Mouse (Mus musculus): Measurements from ENCODE around the gene Plcxd2.

The Plcxd2 gene

GRCm38 (mm10) chr16:45986236-45986635, 23.8 kb downstream of the Plcxd2 start:
- no peak for DNase-seq (ENCODE audit: low read depth, low spot score)

- no peak for DNase-seq (ENCODE audit: low read depth, low spot score)
Observed at GRCm38 (mm10) chr16:45984610-45985606, 25.1 kb downstream of the Plcxd2 start.

- no peak for DNase-seq (ENCODE audit: low read depth, low spot score)
Observed at GRCm38 (mm10) chr16:45976251-45976650, 33.8 kb downstream of the Plcxd2 start.

DNA sequence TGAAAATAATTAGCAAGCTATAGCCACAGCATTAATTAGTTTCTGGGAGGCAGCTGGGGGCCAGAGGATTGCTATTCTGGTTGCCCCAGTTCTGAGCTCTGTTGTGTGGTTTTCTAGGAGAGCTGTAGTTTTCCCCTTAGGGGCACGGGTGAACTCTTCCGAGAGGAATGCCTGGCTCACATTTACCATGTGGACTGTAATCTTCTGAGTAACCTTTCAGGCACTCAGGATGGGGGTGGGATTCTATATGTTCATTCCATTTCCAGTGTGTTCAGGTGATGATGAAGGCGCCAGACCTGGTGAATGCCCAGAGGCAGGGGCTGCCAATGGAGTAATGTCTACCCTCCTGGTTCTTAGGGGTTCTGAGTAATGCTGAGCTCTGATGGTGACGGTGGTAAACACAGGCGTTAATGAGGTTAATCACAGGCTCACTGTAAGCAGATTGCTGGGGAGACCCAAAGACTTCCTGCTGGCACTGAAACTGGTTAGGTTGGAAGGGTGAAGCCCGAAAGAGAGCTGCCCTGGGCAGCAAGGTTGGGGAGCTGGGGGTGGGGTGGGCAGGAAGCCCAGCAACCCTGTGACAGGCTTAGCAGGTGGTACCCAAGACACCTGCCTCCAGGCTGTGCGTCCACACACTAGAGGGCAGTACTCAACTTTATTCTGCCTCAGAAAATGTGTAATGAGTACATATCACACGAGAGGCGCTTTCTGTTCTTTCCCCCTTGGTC, 35.9 kb downstream of the Plcxd2 start:
- DNase-seq (ENCODE audit: low read depth, low spot score): no peak

- no peak for DNase-seq (ENCODE audit: low read depth, low spot score)
Observed at GRCm38 (mm10) chr16:45970187-45970586, 39.8 kb downstream of the Plcxd2 start.

DNA sequence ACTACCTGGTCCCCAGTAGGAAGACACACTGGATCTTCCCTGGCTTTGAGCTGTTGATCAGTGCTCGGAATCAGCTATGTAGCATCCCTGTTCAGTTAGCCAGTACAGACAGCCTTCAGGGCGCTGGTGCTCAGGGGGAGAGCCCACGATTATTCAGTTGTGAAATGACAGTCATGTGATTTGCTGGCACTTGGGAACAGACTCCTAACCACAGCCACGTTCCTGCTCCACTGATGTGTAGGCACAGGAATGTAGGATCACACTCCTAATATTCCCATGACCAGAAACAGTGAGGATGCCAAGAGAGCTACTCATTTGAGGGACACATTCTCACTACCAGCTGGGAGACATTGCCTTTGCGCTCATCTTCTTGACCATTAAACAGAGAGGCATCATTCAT, 41.3 kb downstream of the Plcxd2 start:
- DNase-seq (ENCODE audit: low read depth, low spot score): no peak

GRCm38 (mm10) chr16:45967471-45967870, 42.5 kb downstream of the Plcxd2 start:
- peak; percentile 37 for DNase-seq (ENCODE audit: low read depth, low spot score)

DNA sequence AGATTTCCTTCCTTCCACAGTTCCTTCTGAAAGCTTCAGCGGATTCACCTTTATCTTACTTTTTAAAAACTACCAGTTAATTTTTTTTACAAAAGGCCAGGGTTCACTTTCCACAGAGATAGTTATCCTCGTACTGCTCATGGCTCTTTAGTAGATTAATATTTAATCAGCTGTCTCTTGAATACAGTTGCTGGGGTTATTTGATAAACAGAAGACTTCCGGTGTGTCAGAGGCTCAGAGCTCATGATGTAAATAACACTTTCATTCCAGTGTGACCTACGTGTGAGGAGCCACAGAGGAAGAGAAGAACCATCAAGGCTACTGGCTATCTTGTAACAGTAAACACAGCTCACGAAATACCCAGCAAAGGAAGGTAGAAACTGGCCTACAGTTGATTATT, 43.4 kb downstream of the Plcxd2 start:
- DNase-seq (ENCODE audit: low read depth, low spot score): no peak

DNA sequence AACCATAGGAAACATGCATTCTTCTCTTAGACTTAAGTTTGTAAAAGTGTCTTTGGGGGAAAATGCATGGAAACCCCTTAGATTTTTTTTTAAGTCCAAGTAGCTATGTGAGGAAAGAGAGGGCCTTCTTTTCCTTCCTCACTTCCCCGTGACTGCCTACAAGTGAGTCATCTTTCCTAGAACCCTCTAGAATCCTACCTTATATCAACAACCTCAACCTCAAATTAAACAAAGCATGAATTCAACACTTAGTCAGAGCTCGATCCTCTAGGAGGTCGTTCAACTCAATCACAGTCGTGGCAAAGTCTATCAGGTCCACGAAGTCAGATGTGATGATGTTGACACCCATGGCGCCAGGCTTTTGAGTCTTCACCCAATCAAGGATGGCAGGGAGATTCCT, 45.2 kb downstream of the Plcxd2 start:
- DNase-seq (ENCODE audit: low read depth, low spot score): no peak

DNA sequence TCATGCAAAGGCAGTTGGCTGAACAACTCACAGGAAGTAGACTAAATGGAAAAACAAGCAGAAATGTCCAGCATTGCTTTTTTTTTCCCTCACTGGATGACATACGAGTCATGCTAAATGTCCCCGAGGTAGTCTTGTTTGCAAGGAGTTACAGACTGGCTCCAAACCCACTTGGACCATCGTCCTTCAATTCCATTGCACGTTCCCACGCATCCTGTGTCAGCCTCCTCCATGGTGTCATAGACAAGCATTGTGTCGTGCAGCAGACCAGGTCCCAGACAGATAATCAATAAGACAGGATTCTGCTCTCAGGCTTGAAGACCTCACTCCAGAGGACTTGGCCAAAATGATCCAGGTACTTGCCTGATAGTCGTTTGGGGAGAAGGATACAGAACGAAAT, 46.2 kb downstream of the Plcxd2 start:
- DNase-seq (ENCODE audit: low read depth, low spot score): no peak

GRCm38 (mm10) chr16:45963088-45963487, 46.9 kb downstream of the Plcxd2 start:
- DNase-seq (ENCODE audit: low read depth, low spot score): no peak

DNA sequence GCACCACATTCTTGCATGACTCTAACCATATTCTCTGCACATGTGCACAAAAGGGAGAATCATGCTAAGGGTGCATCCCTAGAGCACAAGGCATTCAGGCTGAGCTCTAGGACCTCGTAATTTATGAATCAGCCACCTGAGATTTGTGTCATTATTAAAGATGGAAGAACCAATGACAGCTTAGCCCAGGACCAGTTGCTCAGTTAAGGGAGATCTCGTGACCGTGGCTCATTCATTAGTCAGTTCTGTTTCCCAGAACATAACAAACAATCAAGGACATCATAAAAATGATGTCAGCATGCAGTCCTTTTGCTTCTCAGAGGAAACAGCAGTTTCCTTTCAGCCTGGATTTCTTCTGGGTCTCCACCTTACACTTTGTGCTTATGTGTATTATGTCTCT, 49.0 kb downstream of the Plcxd2 start:
- no peak for DNase-seq (ENCODE audit: low read depth, low spot score)

DNA sequence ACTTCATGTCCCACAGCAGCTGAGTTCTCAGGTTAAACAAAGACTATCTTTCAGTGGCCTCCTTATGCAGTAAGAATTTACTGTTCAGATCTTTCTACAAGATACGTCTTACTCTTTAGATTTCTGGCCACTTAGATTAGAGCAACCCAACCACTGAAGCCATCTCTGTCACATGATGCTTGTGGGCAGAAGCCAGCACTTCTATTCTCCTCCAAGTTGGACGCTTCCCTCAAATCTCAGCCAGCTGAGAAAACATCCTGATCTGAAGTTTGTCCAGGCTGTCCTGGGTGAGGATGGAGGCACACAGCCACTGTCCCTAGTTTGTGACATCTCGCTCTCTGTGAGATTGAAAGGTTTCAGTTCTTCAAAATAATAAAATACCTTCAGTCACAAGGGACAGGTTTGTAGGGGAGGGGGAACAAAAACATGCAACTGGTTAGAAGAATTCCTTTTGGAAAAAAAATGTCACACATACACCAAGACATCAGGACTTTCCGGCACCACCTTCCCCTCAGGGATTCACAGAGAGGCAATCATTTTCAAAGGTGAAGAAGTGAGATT, 53.5 kb downstream of the Plcxd2 start:
- no peak for DNase-seq (ENCODE audit: low read depth, low spot score)

- DNase-seq (ENCODE audit: low read depth, low spot score): no peak
Observed at GRCm38 (mm10) chr16:45953394-45953793, 56.6 kb downstream of the Plcxd2 start, which contains the start of gene Phldb2. Phldb2 (minus strand) TSS chr16:45953598.

GRCm38 (mm10) chr16:45952501-45952900, 57.5 kb downstream of the Plcxd2 start:
- DNase-seq (ENCODE audit: low read depth, low spot score): no peak

DNA sequence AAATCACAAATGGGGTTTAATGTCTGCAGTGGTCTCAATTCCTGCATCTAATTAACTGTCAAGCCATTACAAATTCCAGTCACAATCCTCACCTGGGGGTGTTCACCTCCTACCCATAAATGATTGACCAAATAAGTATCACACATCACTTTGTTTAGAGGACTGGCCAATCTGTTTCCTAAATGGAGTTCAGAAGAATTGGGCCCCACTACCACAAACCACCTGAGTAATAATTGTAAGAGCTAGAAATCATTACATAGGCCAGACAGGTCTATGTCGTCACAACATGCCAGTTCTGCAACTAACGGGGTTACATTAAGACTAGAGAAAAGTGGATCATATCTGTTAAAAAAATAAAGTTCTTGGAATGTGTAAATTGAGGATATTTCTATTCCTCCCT, 58.0 kb downstream of the Plcxd2 start:
- no peak for DNase-seq (ENCODE audit: low read depth, low spot score)

DNA sequence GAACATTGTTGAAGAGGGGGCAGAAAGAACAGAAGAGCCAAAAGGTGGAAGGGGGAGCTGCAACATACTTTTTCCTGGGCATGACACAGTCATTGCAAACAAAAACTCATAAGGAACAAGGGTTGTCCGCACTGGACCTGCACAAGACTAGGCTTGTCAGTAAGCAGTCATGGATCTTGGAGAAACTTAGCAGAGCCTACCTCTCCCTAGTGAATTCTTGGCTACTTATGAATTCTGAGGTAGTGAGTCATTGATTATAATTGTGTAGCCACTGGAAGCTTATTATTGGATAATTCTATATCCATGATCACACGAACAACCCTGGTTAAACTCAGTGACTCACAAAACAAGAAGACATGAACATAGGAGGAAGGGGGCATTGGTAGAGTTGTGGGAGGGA, 63.7 kb downstream of the Plcxd2 start:
- no peak for DNase-seq (ENCODE audit: low read depth, low spot score)

GRCm38 (mm10) chr16:45945649-45946048, 64.4 kb downstream of the Plcxd2 start:
- DNase-seq (ENCODE audit: low read depth, low spot score): no peak

- no peak for DNase-seq (ENCODE audit: low read depth, low spot score)
Observed at GRCm38 (mm10) chr16:45945174-45945631, 64.8 kb downstream of the Plcxd2 start.

DNA sequence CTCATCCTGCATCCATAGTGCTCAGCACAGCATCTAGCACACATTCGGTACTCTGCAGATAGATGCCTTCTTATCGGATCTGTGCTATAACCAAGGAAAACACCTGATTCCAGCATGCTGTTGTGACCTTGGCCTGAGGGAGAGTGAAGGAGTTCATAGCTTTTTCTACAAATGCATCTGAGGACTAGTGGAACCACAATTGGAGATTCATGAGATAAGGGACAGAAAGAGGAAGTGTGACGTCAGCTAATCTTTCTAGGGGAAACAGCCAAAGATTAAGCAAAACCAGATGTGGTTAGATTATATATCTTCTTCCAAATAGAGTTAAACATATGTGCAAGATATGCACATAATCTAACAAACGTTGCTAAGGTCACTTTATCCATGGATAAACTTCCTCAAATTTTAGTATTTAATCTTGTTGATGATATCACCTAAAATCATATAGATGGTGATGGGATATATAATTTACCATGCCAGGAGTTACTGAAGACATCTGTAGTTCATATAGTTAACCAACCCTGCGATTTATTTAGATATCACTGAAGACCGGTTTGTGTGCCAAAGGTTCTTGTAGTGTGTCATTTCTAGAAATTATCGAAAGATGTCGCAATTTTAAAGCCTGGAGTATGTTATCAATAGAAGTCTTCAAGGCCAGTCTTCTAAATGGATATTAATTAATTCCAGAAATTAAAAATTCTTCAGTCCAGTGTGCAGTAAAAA, 67.7 kb downstream of the Plcxd2 start:
- DNase-seq (ENCODE audit: low read depth, low spot score): no peak

DNA sequence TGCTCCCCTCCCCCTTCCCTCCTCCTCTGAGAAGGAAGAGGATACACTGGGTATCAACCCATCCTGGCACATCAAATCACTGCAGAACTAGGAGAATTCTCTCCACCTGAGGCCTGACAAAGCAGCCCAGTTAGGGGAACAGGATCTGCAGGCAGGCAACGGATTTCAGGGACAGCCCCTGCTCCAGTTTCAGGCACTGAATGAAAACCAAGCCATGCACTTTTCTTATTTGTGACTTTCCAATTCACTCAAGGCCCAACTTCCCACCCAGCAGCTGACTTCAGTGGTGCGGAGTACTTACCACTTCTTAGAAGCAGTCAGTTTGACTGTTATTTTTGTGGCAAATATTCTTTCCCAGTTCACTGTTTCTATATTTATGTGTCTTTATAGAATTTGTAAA, 69.3 kb downstream of the Plcxd2 start:
- no peak for DNase-seq (ENCODE audit: low read depth, low spot score)

DNA sequence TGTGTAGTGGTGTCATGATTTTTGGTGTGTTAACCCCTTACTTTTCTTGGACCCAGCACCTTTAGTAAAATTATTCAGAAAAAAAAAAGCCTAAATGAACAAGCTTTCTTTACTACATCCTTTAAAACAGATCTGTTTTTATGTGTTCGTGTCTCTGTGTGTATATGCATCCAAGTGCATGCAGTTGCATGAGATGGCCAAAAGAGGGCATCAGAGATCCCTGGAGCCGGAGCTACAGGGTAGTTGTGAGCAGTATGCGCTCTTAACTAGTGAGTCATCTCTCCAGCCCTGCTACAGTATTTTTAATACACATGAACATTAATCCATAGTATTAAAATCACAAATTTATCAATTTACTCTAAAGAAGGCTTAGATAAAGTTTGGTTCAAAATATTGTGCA, 70.6 kb downstream of the Plcxd2 start:
- DNase-seq (ENCODE audit: low read depth, low spot score): no peak
